In genomic region chr12:25795092-25795491, GRCm38 (mm10) we compare ENCODE assay signal across 15 mouse cellular contexts.
DNase-seq lines count a peak whose midpoint lies in the region; ATAC-seq and TF ChIP-seq lines count a peak whose summit lies in the region.
"Had no signal": no experiment of that assay in that cellular context is flagged by ENCODE, and none has a peak within 500 bp of the region (broad histone marks: within the 10 kb centered on the region; RNA-seq: fewer than 3 reads in every experiment).

No protein-coding gene starts in this region.

- no peak overlapping the region for H3K4me3 ChIP-seq in lung, embryonic 14.5 days (ENCODE audit: low read depth, low read length)
- H3K4me3 ChIP-seq in lung, embryonic 16.5 days (ENCODE audit: low read length) = no peak overlapping the region
- no peak overlapping the region for H3K4me3 ChIP-seq in stomach, embryonic 15.5 days (replicated peaks)
- H3K4me3 ChIP-seq in stomach, postnatal 0 days (ENCODE audit: low read depth, low read length) = no peak overlapping the region
- H3K4me3 ChIP-seq: embryonic facial prominence, embryonic 13.5 days; embryonic facial prominence, embryonic 15.5 days; erythroblast, embryonic 14.5 days; forebrain, embryonic 10.5 days; forebrain, embryonic 12.5 days had no signal

- H3K4me2 ChIP-seq in lung, embryonic 14.5 days = no peak overlapping the region
- H3K4me2 ChIP-seq in lung, embryonic 16.5 days (ENCODE audit: low read depth, low read length) = no peak overlapping the region
- H3K4me2 ChIP-seq in stomach, embryonic 15.5 days = no peak overlapping the region
- no peak overlapping the region for H3K4me2 ChIP-seq in stomach, postnatal 0 days (replicated peaks; ENCODE audit: low read depth)
- H3K4me2 ChIP-seq: embryonic facial prominence, embryonic 13.5 days; embryonic facial prominence, embryonic 15.5 days; forebrain, embryonic 12.5 days had no signal

- peak; percentile 38 for DNase-seq in lung, embryonic 14.5 days
- no peak for DNase-seq in lung, postnatal 14 days
- no peak for DNase-seq in lung, postnatal 4 days
- DNase-seq in stomach, postnatal 0 days (ENCODE audit: low spot score) = no peak
- no peak for DNase-seq in left cerebral cortex, postnatal 10 days (ENCODE audit: extremely low spot score in 1 of 2, low spot score in 2 of 2)
- DNase-seq: adrenal gland, postnatal 25 days; embryo, embryonic 11 days had no signal

- no peak overlapping the region for H3K27ac ChIP-seq in lung, embryonic 14.5 days (ENCODE audit: low read depth)
- H3K27ac ChIP-seq in lung, embryonic 16.5 days (ENCODE audit: low read length) = no peak overlapping the region
- 0 out of 2 replicates have a peak overlapping the region, but pooled peaks have one; percentile 31 for H3K27ac ChIP-seq in stomach, embryonic 15.5 days
- H3K27ac ChIP-seq in stomach, postnatal 0 days (replicated peaks) = no peak overlapping the region; the same call in 1 of the 2 replicates
- H3K27ac ChIP-seq: embryonic facial prominence, embryonic 13.5 days; embryonic facial prominence, embryonic 15.5 days; forebrain, embryonic 10.5 days; forebrain, embryonic 12.5 days had no signal

- H3K9ac ChIP-seq in lung, embryonic 14.5 days = no peak overlapping the region
- H3K9ac ChIP-seq in lung, embryonic 16.5 days (ENCODE audit: low read length) = no peak overlapping the region
- H3K9ac ChIP-seq in stomach, embryonic 15.5 days = no peak overlapping the region
- H3K9ac ChIP-seq in stomach, postnatal 0 days (ENCODE audit: low read length) = no peak overlapping the region
- H3K9ac ChIP-seq: embryonic facial prominence, embryonic 13.5 days; embryonic facial prominence, embryonic 15.5 days; forebrain, embryonic 12.5 days had no signal

- no peak for TF ChIP-seq CTCF in lung, embryonic 14.5 days (IDR thresholded peaks at IDR 0.05; ENCODE audit: low read depth)
- TF ChIP-seq CTCF in stomach, postnatal 0 days (IDR thresholded peaks at IDR 0.05; ENCODE audit: low read depth) = no peak

- no peaks in the 10 kb centered on the region for H3K4me1 ChIP-seq in lung, embryonic 14.5 days (ENCODE audit: insufficient read depth)
- H3K4me1 ChIP-seq in lung, embryonic 16.5 days (replicated peaks; ENCODE audit: control insufficient read depth, insufficient read depth, low read length) = peaks cover 4% of the 10 kb centered on the region; the same call in 1 of the 2 replicates
- H3K4me1 ChIP-seq in stomach, embryonic 15.5 days = no peaks in the 10 kb centered on the region; the same call in 1 of the 2 replicates
- H3K4me1 ChIP-seq in stomach, postnatal 0 days (replicated peaks; ENCODE audit: control insufficient read depth, insufficient read depth) = no peaks in the 10 kb centered on the region
- H3K4me1 ChIP-seq: embryonic facial prominence, embryonic 13.5 days; embryonic facial prominence, embryonic 15.5 days; forebrain, embryonic 10.5 days; forebrain, embryonic 12.5 days had no signal

- intact Hi-C loops in left cerebral cortex, postnatal 10 days (cut with DNase I) = no loop called here

- no peaks in the 10 kb centered on the region for H3K36me3 ChIP-seq in lung, embryonic 14.5 days (ENCODE audit: insufficient read depth)
- no peaks in the 10 kb centered on the region for H3K36me3 ChIP-seq in lung, embryonic 16.5 days (ENCODE audit: control insufficient read depth, insufficient read depth, low read length)
- H3K36me3 ChIP-seq in stomach, embryonic 15.5 days = no peaks in the 10 kb centered on the region
- no peaks in the 10 kb centered on the region for H3K36me3 ChIP-seq in stomach, postnatal 0 days (ENCODE audit: control insufficient read depth, insufficient read depth, low read length)
- H3K36me3 ChIP-seq: embryonic facial prominence, embryonic 13.5 days; embryonic facial prominence, embryonic 15.5 days; forebrain, embryonic 10.5 days; forebrain, embryonic 12.5 days had no signal

- peak; percentile 63 for ATAC-seq in lung, embryonic 14.5 days (ENCODE audit: insufficient read depth)
- peak; percentile 79 for ATAC-seq in lung, embryonic 16.5 days (ENCODE audit: low read depth)
- no peak for ATAC-seq in stomach, embryonic 15.5 days (ENCODE audit: insufficient read depth, low FRiP score, low read depth)
- no peak for ATAC-seq in stomach, postnatal 0 days (ENCODE audit: low FRiP score, low TSS enrichment)
- ATAC-seq: forebrain, embryonic 14.5 days had no signal

- no peaks in the 10 kb centered on the region for H3K9me3 ChIP-seq in lung, embryonic 14.5 days (ENCODE audit: low read depth, low read length)
- no peaks in the 10 kb centered on the region for H3K9me3 ChIP-seq in lung, embryonic 16.5 days (ENCODE audit: control insufficient read depth, low read length)
- no peaks in the 10 kb centered on the region for H3K9me3 ChIP-seq in stomach, embryonic 15.5 days
- H3K9me3 ChIP-seq in stomach, postnatal 0 days (ENCODE audit: control insufficient read depth, low read length) = no peaks in the 10 kb centered on the region
- H3K9me3 ChIP-seq: embryonic facial prominence, embryonic 13.5 days; embryonic facial prominence, embryonic 15.5 days; forebrain, embryonic 10.5 days; forebrain, embryonic 12.5 days had no signal

- 11% methylated on average over 2 of the region's 2 CpGs for WGBS in lung, embryonic 14.5 days
- WGBS in lung, embryonic 16.5 days = 22% methylated on average over 2 of the region's 2 CpGs
- 11% methylated on average over 2 of the region's 2 CpGs for WGBS in stomach, embryonic 15.5 days
- 11% methylated on average over 2 of the region's 2 CpGs for WGBS in stomach, postnatal 0 days

- no peaks in the 10 kb centered on the region for H3K27me3 ChIP-seq in lung, embryonic 14.5 days (ENCODE audit: insufficient read depth, low read length)
- no peaks in the 10 kb centered on the region for H3K27me3 ChIP-seq in lung, embryonic 16.5 days (ENCODE audit: control insufficient read depth, insufficient read depth, low read depth, low read length)
- no peaks in the 10 kb centered on the region for H3K27me3 ChIP-seq in stomach, embryonic 15.5 days (replicated peaks)
- H3K27me3 ChIP-seq in stomach, postnatal 0 days (ENCODE audit: control insufficient read depth, insufficient read depth, low read length) = no peaks in the 10 kb centered on the region
- H3K27me3 ChIP-seq: embryonic facial prominence, embryonic 13.5 days; embryonic facial prominence, embryonic 15.5 days; forebrain, embryonic 12.5 days had no signal

- TF ChIP-seq EP300 in stomach, postnatal 0 days (optimal IDR thresholded peaks at IDR 0.05) = no peak

Comparison
In these comparisons a context has a peak if more than half of its experiments do, and no peak if none do; other contexts are left out.
1. ATAC-seq: peak in lung, embryonic 14.5 days (single experiment) and lung, embryonic 16.5 days (single experiment); none in stomach, embryonic 15.5 days (single experiment) and stomach, postnatal 0 days (single experiment).